In genomic region chr19:16781406-16782019, GRCm38 (mm10) we compare ENCODE assay signal across 8 mouse cellular contexts. TPM values are rescaled to one million over a fixed set of nuclear protein-coding genes. Genes with fewer than 3 reads are reported as not detected.
DNase-seq lines count a peak whose midpoint lies in the region; ATAC-seq lines count a peak whose summit lies in the region.

No protein-coding gene starts in this region.

- no peak overlapping the region for H3K27ac ChIP-seq in hindbrain, embryonic 14.5 days

- peak overlapping the region; percentile 96 for H3K4me2 ChIP-seq in hindbrain, embryonic 14.5 days (replicated peaks)

- peaks cover 14% of the 10 kb centered on the region for H3K27me3 ChIP-seq in hindbrain, embryonic 14.5 days (ENCODE audit: control insufficient read depth, insufficient read depth, low read length)

- peak overlapping the region; percentile 45; the same call in 1 of the 2 replicates for H3K9ac ChIP-seq in hindbrain, embryonic 14.5 days

- peaks cover 5% of the 10 kb centered on the region; the same call in 1 of the 2 replicates for H3K4me1 ChIP-seq in hindbrain, embryonic 14.5 days (replicated peaks; ENCODE audit: control insufficient read depth, insufficient read depth, low read length)

- no peaks in the 10 kb centered on the region for H3K9me3 ChIP-seq in hindbrain, embryonic 14.5 days (ENCODE audit: control insufficient read depth, low read length)

- ATAC-seq in hindbrain, embryonic 14.5 days (ENCODE audit: low FRiP score), result no peak
- peak; percentile 17; the same call in 1 of the 2 replicates for ATAC-seq in megakaryocyte-erythroid progenitor cell, adult 5-6 weeks (replicated peaks; ENCODE audit: low FRiP score, low TSS enrichment, poor library complexity, severe bottlenecking)
- ATAC-seq in cerebellum, adult (ENCODE audit: insufficient number of reproducible peaks, low FRiP score, low TSS enrichment), result no peak; the same call in 1 of the 2 replicates

- H3K4me3 ChIP-seq in hindbrain, embryonic 14.5 days (replicated peaks; ENCODE audit: low read length), result peak overlapping the region; percentile 78

- H3K36me3 ChIP-seq in hindbrain, embryonic 14.5 days (replicated peaks; ENCODE audit: control insufficient read depth, insufficient read depth), result no peaks in the 10 kb centered on the region

- 15% methylated on average over 10 of the region's 10 CpGs for WGBS in hindbrain, embryonic 14.5 days

- DNase-seq in kidney, adult 11 months, result peak; percentile 60
- DNase-seq in kidney, adult 18-20 months, result no peak
- peak; percentile 29 for DNase-seq in c-Kit-positive CD71-positive TER-119-negative erythroid progenitor cells, embryonic 14.5 days (ENCODE audit: low read depth)
- no peak for DNase-seq in hindbrain, embryonic 14.5 days (ENCODE audit: low spot score)
- DNase-seq in layer of hippocampus, adult 11-12 months (ENCODE audit: low spot score), result no peak
- no peak for DNase-seq in cerebellum, adult 11-12 months

RNA-seq across cellular contexts. Expression of gene Vps13a, which starts 0.8 kb away (rescaled TPM):
- 10.0 and 10.1 TPM in 2 replicates for polyA plus RNA-seq in hindbrain, embryonic 14.5 days (2014; fragmentation: Nextera tagmentation; extraction: Ambion mirVana)
- 61.4 and 74.7 TPM in 2 replicates for total RNA-seq in megakaryocyte-erythroid progenitor cell, adult 5-6 weeks (2014; fragmentation: Nextera tagmentation)
- 80.3 and 100 TPM in 2 replicates for total RNA-seq in megakaryocyte-erythroid progenitor cell, adult 5-6 weeks (2017)

Comparison
In these comparisons a context has a peak if more than half of its experiments do, and no peak if none do; other contexts are left out.
1. DNase-seq: peak in kidney, adult 11 months (single experiment) and c-Kit-positive CD71-positive TER-119-negative erythroid progenitor cells, embryonic 14.5 days (single experiment); none in kidney, adult 18-20 months (single experiment), hindbrain, embryonic 14.5 days (single experiment), layer of hippocampus, adult 11-12 months (single experiment) and cerebellum, adult 11-12 months (single experiment).